Mouse (Mus musculus): ENCODE results near the gene Hoxa1. TPM values are rescaled to one million over a fixed set of nuclear protein-coding genes. Genes with fewer than 3 reads are reported as not detected.

Hoxa1 gene
- polyA plus RNA-seq, 1 experiment from 2014 or later, result 1.8 TPM

- no peak overlapping the region for H3K9ac ChIP-seq (ENCODE audit: low read depth, low read length)
- no peaks in the 10 kb centered on the region for H3K9me3 ChIP-seq (ENCODE audit: control insufficient read depth, low read length)
- H3K27me3 ChIP-seq (replicated peaks; ENCODE audit: control insufficient read depth, insufficient read depth, low read length), result no peaks in the 10 kb centered on the region; the same call in 1 of the 2 replicates
- H3K27ac ChIP-seq (ENCODE audit: low read depth, low read length), result no peak overlapping the region
- no peak overlapping the region for H3K4me2 ChIP-seq (ENCODE audit: low read length)
- H3K4me1 ChIP-seq (ENCODE audit: control insufficient read depth, insufficient read depth, low read depth, low read length), result 0 out of 2 replicates have a peak, but pooled peaks cover 2% of the 10 kb centered on the region
- no peaks in the 10 kb centered on the region for H3K36me3 ChIP-seq (ENCODE audit: control insufficient read depth, insufficient read depth, low read length)
- no peak overlapping the region for H3K4me3 ChIP-seq (ENCODE audit: low read length)
- 96% methylated on average over 3 of the region's 3 CpGs for WGBS
- ATAC-seq, result no peak
These were observed 50.7 kb downstream of the Hoxa1 start for GRCm38 (mm10) chr6:52107400-52107799.

- ATAC-seq, result no peak
- Histone ChIP-seq H3K36me3 (ENCODE audit: control insufficient read depth, insufficient read depth, low read length) (no peaks in the 10 kb centered on the region), H3K27me3 (replicated peaks; ENCODE audit: control insufficient read depth, insufficient read depth, low read length) (no peaks in the 10 kb centered on the region; the same call in 1 of the 2 replicates), H3K27ac (ENCODE audit: low read depth, low read length) (no peak overlapping the region), H3K9me3 (ENCODE audit: control insufficient read depth, low read length) (no peaks in the 10 kb centered on the region), H3K4me1 (ENCODE audit: control insufficient read depth, insufficient read depth, low read depth, low read length) (peaks cover 6% of the 10 kb centered on the region; the same call in 1 of the 2 replicates), H3K9ac (ENCODE audit: low read depth, low read length) (no peak overlapping the region), H3K4me2 (ENCODE audit: low read length) (no peak overlapping the region), H3K4me3 (ENCODE audit: low read length) (no peak overlapping the region)
- WGBS, result 51% methylated on average over 3 of the region's 3 CpGs
These were observed 51.4 kb downstream of the Hoxa1 start for GRCm38 (mm10) chr6:52106716-52107115.

DNA sequence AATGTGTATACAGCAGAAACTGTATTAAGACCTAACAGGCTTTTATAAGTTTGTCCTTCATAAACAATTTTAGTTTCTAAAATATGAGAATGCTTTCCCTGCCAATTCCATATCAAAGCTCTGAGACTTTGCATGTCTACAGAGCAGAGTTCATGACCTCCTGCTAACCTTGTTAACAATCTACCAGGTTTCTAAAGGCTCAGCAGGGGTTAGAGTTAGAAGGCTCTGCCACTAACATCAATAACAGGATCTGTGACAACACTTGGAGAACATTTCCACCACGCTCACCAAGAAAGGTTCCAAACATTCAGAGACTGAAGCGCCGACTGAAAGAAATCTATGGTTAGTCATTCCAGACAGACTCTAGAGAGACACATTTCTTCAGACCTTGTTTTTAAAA, 51.9 kb downstream of the Hoxa1 start:
- Histone ChIP-seq H3K4me1 (ENCODE audit: control insufficient read depth, insufficient read depth, low read depth, low read length) (peaks cover 6% of the 10 kb centered on the region; the same call in 1 of the 2 replicates), H3K27me3 (replicated peaks; ENCODE audit: control insufficient read depth, insufficient read depth, low read length) (no peaks in the 10 kb centered on the region; the same call in 1 of the 2 replicates), H3K9ac (ENCODE audit: low read depth, low read length) (no peak overlapping the region), H3K36me3 (ENCODE audit: control insufficient read depth, insufficient read depth, low read length) (no peaks in the 10 kb centered on the region), H3K4me2 (ENCODE audit: low read length) (no peak overlapping the region), H3K4me3 (ENCODE audit: low read length) (no peak overlapping the region), H3K27ac (ENCODE audit: low read depth, low read length) (no peak overlapping the region), H3K9me3 (ENCODE audit: control insufficient read depth, low read length) (no peaks in the 10 kb centered on the region)
- 26% methylated on average over 3 of the region's 3 CpGs for WGBS
- no peak for ATAC-seq

Other genes starting within 250 kb of the Hoxa1 start
- gene Skap2, start 145.8 kb downstream of the Hoxa1 start, polyA plus RNA-seq (2015; fragmentation: Nextera tagmentation; extraction: Ambion mirVana), result 23.8 and 30.3 TPM in 2 replicates
- 20.3 and 22.5 TPM in 2 replicates for gene Hoxa2, start 6.5 kb upstream of the Hoxa1 start, polyA plus RNA-seq (2015; fragmentation: Nextera tagmentation; extraction: Ambion mirVana)
- gene 5730596B20Rik, start 19.2 kb upstream of the Hoxa1 start, polyA plus RNA-seq (2015; fragmentation: Nextera tagmentation; extraction: Ambion mirVana), result 3.4 and 3.6 TPM in 2 replicates
- 5.6 and 8.8 TPM in 2 replicates for gene Hoxa4, start 33.4 kb upstream of the Hoxa1 start, polyA plus RNA-seq (2015; fragmentation: Nextera tagmentation; extraction: Ambion mirVana)
- 85.9 and 106 TPM in 2 replicates for gene Hoxa5, start 46.3 kb upstream of the Hoxa1 start, polyA plus RNA-seq (2015; fragmentation: Nextera tagmentation; extraction: Ambion mirVana)
- gene Hoxa6, start 50.4 kb upstream of the Hoxa1 start, polyA plus RNA-seq (2015; fragmentation: Nextera tagmentation; extraction: Ambion mirVana), result 9.4 and 9.9 TPM in 2 replicates
- gene Hoxa3, start 55.0 kb upstream of the Hoxa1 start, polyA plus RNA-seq (2015; fragmentation: Nextera tagmentation; extraction: Ambion mirVana), result 12.9 and 13.9 TPM in 2 replicates
- gene Gm28308, start 55.0 kb upstream of the Hoxa1 start, polyA plus RNA-seq (2015; fragmentation: Nextera tagmentation; extraction: Ambion mirVana), result not detected in 2 replicates
- 9.0 and 21.1 TPM in 2 replicates for gene Hoxa7, start 63.5 kb upstream of the Hoxa1 start, polyA plus RNA-seq (2015; fragmentation: Nextera tagmentation; extraction: Ambion mirVana)
- 0.48 and 2.4 TPM in 2 replicates for gene Hoxa9, start 72.8 kb upstream of the Hoxa1 start, polyA plus RNA-seq (2015; fragmentation: Nextera tagmentation; extraction: Ambion mirVana)
- 0.70 TPM in 1 of 2 replicates, not detected in the other for gene Hoxa10, start 82.5 kb upstream of the Hoxa1 start, polyA plus RNA-seq (2015; fragmentation: Nextera tagmentation; extraction: Ambion mirVana)
- gene Hoxa11, start 87.5 kb upstream of the Hoxa1 start, polyA plus RNA-seq (2015; fragmentation: Nextera tagmentation; extraction: Ambion mirVana), result not detected in 2 replicates
- gene Hoxa13, start 102.6 kb upstream of the Hoxa1 start, polyA plus RNA-seq (2015; fragmentation: Nextera tagmentation; extraction: Ambion mirVana), result not detected in 2 replicates
- gene Evx1, start 155.2 kb upstream of the Hoxa1 start, polyA plus RNA-seq (2015; fragmentation: Nextera tagmentation; extraction: Ambion mirVana), result 1.1 and 1.5 TPM in 2 replicates

All from hindbrain, embryonic 16.5 days (tissue).